Mouse (Mus musculus): ENCODE results near the gene Gm8922. TPM values are rescaled to one million over a fixed set of nuclear protein-coding genes. Genes with fewer than 3 reads are reported as not detected.
"Not testable (repeated sequence)": the region's sequence is repeated elsewhere in the genome, so short reads cannot be mapped to it uniquely, and the experiment has no call there.

Gene Gm8922
- not detected in 2 replicates for polyA plus RNA-seq (2012; rRNA removed)

GRCm38 (mm10) chr5:11681659-11682058 is at the start of gene Gm8922:
Gm8922 (plus strand) TSS chr5:11681959.
- not testable (repeated sequence) for DNase-seq (ENCODE audit: low spot score)

Other genes starting within 250 kb of the Gm8922 start
- gene Gm8906, start 179.3 kb upstream of the Gm8922 start, polyA plus RNA-seq (2012; rRNA removed): not detected in 2 replicates
- not detected in 2 replicates for gene Gm6460, start 87.0 kb upstream of the Gm8922 start, polyA plus RNA-seq (2012; rRNA removed)
- gene Gm8926, start 88.6 kb downstream of the Gm8922 start, polyA plus RNA-seq (2012; rRNA removed): not detected in 2 replicates
- gene Gm6465, start 163.6 kb downstream of the Gm8922 start, polyA plus RNA-seq (2012; rRNA removed): not detected in 2 replicates
- gene 4933402N22Rik, start 236.1 kb downstream of the Gm8922 start, polyA plus RNA-seq (2012; rRNA removed): not detected in 2 replicates